Mouse (Mus musculus) testis, adult 2 months (tissue): Measurements from ENCODE around the gene Hist1h2ad. TPM values are rescaled to one million over a fixed set of nuclear protein-coding genes. Genes with fewer than 3 reads are reported as not detected.
"Not testable (repeated sequence)": the region's sequence is repeated elsewhere in the genome, so short reads cannot be mapped to it uniquely, and the experiment has no call there.

Source experiments
- H3K27ac ChIP-seq: fragments of 200-500 bp; 2 replicates; pipeline ENCODE4 v1.5.1; 2012; ENCODE audit warnings: low read depth, low read length; ENCODE audit not compliant: control insufficient read depth, insufficient read depth
- H3K27me3 ChIP-seq: fragments of 200-500 bp; 2 replicates; pipeline ENCODE4 v1.6.1; 2012; ENCODE audit warnings: mild to moderate bottlenecking, low read length, moderate library complexity; ENCODE audit not compliant: control insufficient read depth, insufficient read depth
- H3K36me3 ChIP-seq: fragments of 200-500 bp; 2 replicates; pipeline ENCODE4 v1.6.1; 2012; ENCODE audit warnings: mild to moderate bottlenecking, low read length; ENCODE audit not compliant: control insufficient read depth, insufficient read depth
- H3K4me1 ChIP-seq: fragments of 200-500 bp; 2 replicates; pipeline ENCODE4 v1.6.1; 2012; ENCODE audit warnings: low read length; ENCODE audit not compliant: control insufficient read depth, insufficient read depth
- H3K4me3 ChIP-seq: fragments of 200-500 bp; 2 replicates; pipeline ENCODE4 v1.5.1; 2012; ENCODE audit warnings: low read depth, mild to moderate bottlenecking, low read length, moderate library complexity, mixed read lengths; ENCODE audit not compliant: control insufficient read depth
- CTCF ChIP-seq: fragments of 200-500 bp; IDR thresholded peaks from 2 replicates; pipeline ENCODE4 v1.5.1; 2012; ENCODE audit warnings: low read depth, mild to moderate bottlenecking, inconsistent platforms, low read length, moderate library complexity; ENCODE audit not compliant: control insufficient read depth, insufficient read depth, insufficient replicate concordance
- POLR2A ChIP-seq: fragments of 200-500 bp; IDR thresholded peaks from 2 replicates; pipeline ENCODE4 v1.6.1; 2012; ENCODE audit warnings: low read depth, mild to moderate bottlenecking, inconsistent platforms, low read length, moderate library complexity; ENCODE audit not compliant: control insufficient read depth
- polyA plus RNA-seq: library from polyadenylated mRNA; depleted of rRNA; stranded (reverse); fragments of >200 nt; gene quantifications from 2 replicates; pipeline ENCODE4 v1.2.3, GENCODE M21; 2012; rRNA removed

Hist1h2ad gene
- polyA plus RNA-seq, 1 experiment = 1.0 TPM

- Histone ChIP-seq H3K27ac (no peak overlapping the region), H3K36me3 (no peaks in the 10 kb centered on the region), H3K4me1 (peaks cover 3% of the 10 kb centered on the region; the same call in 1 of the 2 replicates), H3K4me3 (no peak overlapping the region), H3K27me3 (no peaks in the 10 kb centered on the region)
- TF ChIP-seq POLR2A = no peak
Observed at GRCm38 (mm10) chr13:23620056-23620732, 46.0 kb downstream of the Hist1h2ad start.

GRCm38 (mm10) chr13:23620733-23621531, 46.8 kb downstream of the Hist1h2ad start, which contains the start of gene Hist1h2be:
Gene Hist1h2be (minus strand): TSS chr13:23621124.
- Histone ChIP-seq H3K27me3 (no peaks in the 10 kb centered on the region), H3K4me1 (peaks cover 3% of the 10 kb centered on the region; the same call in 1 of the 2 replicates), H3K36me3 (no peaks in the 10 kb centered on the region), H3K27ac (peak within 1 kb of the TSS; percentile 82), H3K4me3 (peak within 1 kb of the TSS; percentile 74)
- TF ChIP-seq CTCF (no peak), POLR2A (no peak)

- H3K27ac ChIP-seq = no peak overlapping the region; the same call in none of the 2 replicates
- H3K4me1 ChIP-seq = peaks cover 3% of the 10 kb centered on the region; the same call in 1 of the 2 replicates
- TF ChIP-seq CTCF (no peak), POLR2A (no peak)
Observed at GRCm38 (mm10) chr13:23621532-23622174, 47.5 kb downstream of the Hist1h2ad start.

GRCm38 (mm10) chr13:23622175-23622671, 48.0 kb downstream of the Hist1h2ad start, which contains the start of gene Hist1h1e:
Gene Hist1h1e (minus strand): TSS chr13:23622558.
- H3K4me3 ChIP-seq = peak within 1 kb of the TSS; percentile 74
- not testable (repeated sequence) for H3K36me3 ChIP-seq, H3K27me3 ChIP-seq, H3K4me1 ChIP-seq
- peak; percentile 87 for TF ChIP-seq POLR2A
- peak within 1 kb of the TSS; percentile 68 for H3K27ac ChIP-seq

More at GRCm38 (mm10) chr13:23621532-23622174, 47.5 kb downstream of the Hist1h2ad start:
- no peaks in the 10 kb centered on the region for H3K36me3 ChIP-seq
- H3K4me3 ChIP-seq = peak overlapping the region; percentile 74
- no peaks in the 10 kb centered on the region for H3K27me3 ChIP-seq

- TF ChIP-seq POLR2A (no peak), CTCF (no peak)
- H3K4me3 ChIP-seq = no peak overlapping the region
Observed at GRCm38 (mm10) chr13:23622861-23623450, 48.8 kb downstream of the Hist1h2ad start.

More at GRCm38 (mm10) chr13:23622861-23623450, 48.8 kb downstream of the Hist1h2ad start:
- no peaks in the 10 kb centered on the region for H3K36me3 ChIP-seq
- peaks cover 3% of the 10 kb centered on the region; the same call in 1 of the 2 replicates for H3K4me1 ChIP-seq
- no peaks in the 10 kb centered on the region for H3K27me3 ChIP-seq
- H3K27ac ChIP-seq = peak overlapping the region; percentile 54; the same call in 1 of the 2 replicates

Other genes with a start within 250 kb of the Hist1h2ad start
- gene Zfp322a, start 205.2 kb upstream of the Hist1h2ad start, polyA plus RNA-seq = 1.1 and 1.8 TPM in 2 replicates
- gene Abt1, start 150.5 kb upstream of the Hist1h2ad start, polyA plus RNA-seq = 2.0 TPM in 2 replicates
- gene Btn1a1, start 108.5 kb upstream of the Hist1h2ad start, polyA plus RNA-seq = 0.05 and 0.26 TPM in 2 replicates
- gene Btn2a2, start 85.5 kb upstream of the Hist1h2ad start, polyA plus RNA-seq = 0.08 and 0.21 TPM in 2 replicates
- 13.2 and 17.1 TPM in 2 replicates for gene Hist1h4h, start 43.3 kb upstream of the Hist1h2ad start, polyA plus RNA-seq
- gene Hist1h2af, start 40.5 kb upstream of the Hist1h2ad start, polyA plus RNA-seq = 4.4 and 4.5 TPM in 2 replicates
- gene Hist1h3g, start 39.0 kb upstream of the Hist1h2ad start, polyA plus RNA-seq = 1.3 and 2.7 TPM in 2 replicates
- 0.07 and 0.13 TPM in 2 replicates for gene Hist1h2bh, start 31.0 kb upstream of the Hist1h2ad start, polyA plus RNA-seq
- 1.3 and 1.4 TPM in 2 replicates for gene Hist1h3f, start 30.3 kb upstream of the Hist1h2ad start, polyA plus RNA-seq
- 2.1 and 3.7 TPM in 2 replicates for gene Hist1h4f, start 22.7 kb upstream of the Hist1h2ad start, polyA plus RNA-seq
- gene Hist1h1d, start 21.1 kb upstream of the Hist1h2ad start, polyA plus RNA-seq = 0.02 and 0.04 TPM in 2 replicates
- 2.8 and 3.2 TPM in 2 replicates for gene Hist1h3e, start 12.0 kb upstream of the Hist1h2ad start, polyA plus RNA-seq
- 0.34 and 0.36 TPM in 2 replicates for gene Hist1h2ae, start 3.2 kb upstream of the Hist1h2ad start, polyA plus RNA-seq
- 6.8 and 7.8 TPM in 2 replicates for gene Hist1h2bg, start 3.0 kb upstream of the Hist1h2ad start, polyA plus RNA-seq
- 0.98 and 2.9 TPM in 2 replicates for gene Hist1h2bf, start 185 bp upstream of the Hist1h2ad start, polyA plus RNA-seq
- 0.98 and 1.1 TPM in 2 replicates for gene Hist1h3d, start 1.4 kb downstream of the Hist1h2ad start, polyA plus RNA-seq
- gene Hist1h4d, start 7.2 kb downstream of the Hist1h2ad start, polyA plus RNA-seq = 2.7 and 2.9 TPM in 2 replicates
- gene Hist1h2be, start 46.7 kb downstream of the Hist1h2ad start, polyA plus RNA-seq = 0.42 and 0.58 TPM in 2 replicates
- 0.35 and 0.41 TPM in 2 replicates for gene Hist1h1e, start 48.2 kb downstream of the Hist1h2ad start, polyA plus RNA-seq
- gene Hist1h2ac, start 109.6 kb downstream of the Hist1h2ad start, polyA plus RNA-seq = 0.20 and 0.26 TPM in 2 replicates
- 17.8 and 19.0 TPM in 2 replicates for gene Hist1h2bc, start 109.8 kb downstream of the Hist1h2ad start, polyA plus RNA-seq
- gene Hist1h1t, start 121.4 kb downstream of the Hist1h2ad start, polyA plus RNA-seq = 22.2 and 24.8 TPM in 2 replicates
- gene Hist1h4c, start 124.1 kb downstream of the Hist1h2ad start, polyA plus RNA-seq = 20.1 and 20.6 TPM in 2 replicates
- gene Hfe, start 136.5 kb downstream of the Hist1h2ad start, polyA plus RNA-seq = 5.2 and 6.1 TPM in 2 replicates
- gene Hist1h1c, start 164.4 kb downstream of the Hist1h2ad start, polyA plus RNA-seq = 5.4 and 6.9 TPM in 2 replicates
- 2.3 TPM in 2 replicates for gene Hist1h3c, start 171.2 kb downstream of the Hist1h2ad start, polyA plus RNA-seq
- 3.9 and 7.0 TPM in 2 replicates for gene Hist1h2bb, start 172.4 kb downstream of the Hist1h2ad start, polyA plus RNA-seq
- 4.4 and 6.2 TPM in 2 replicates for gene Hist1h2ab, start 176.7 kb downstream of the Hist1h2ad start, polyA plus RNA-seq
- 4.2 and 4.7 TPM in 2 replicates for gene Hist1h3b, start 177.9 kb downstream of the Hist1h2ad start, polyA plus RNA-seq
- 2.4 and 2.5 TPM in 2 replicates for gene Hist1h4b, start 182.6 kb downstream of the Hist1h2ad start, polyA plus RNA-seq
- 83.8 and 94.1 TPM in 2 replicates for gene Hist1h4a, start 186.8 kb downstream of the Hist1h2ad start, polyA plus RNA-seq
- 29.4 and 33.4 TPM in 2 replicates for gene Hist1h3a, start 188.0 kb downstream of the Hist1h2ad start, polyA plus RNA-seq
- gene Hist1h1a, start 189.3 kb downstream of the Hist1h2ad start, polyA plus RNA-seq = 2.9 and 4.3 TPM in 2 replicates
- 2.1 and 2.5 TPM in 2 replicates for gene Trim38, start 195.5 kb downstream of the Hist1h2ad start, polyA plus RNA-seq
- 0.40 and 0.41 TPM in 2 replicates for gene Slc17a2, start 232.6 kb downstream of the Hist1h2ad start, polyA plus RNA-seq